Mouse (Mus musculus) gastrocnemius, postnatal 25 days (tissue): ENCODE measurements around the gene Dynlrb2. TPM values are rescaled to one million over a fixed set of nuclear protein-coding genes. Genes with fewer than 3 reads are reported as not detected.

Experiments
- DNase-seq: peaks from one replicate; pipeline ENCODE4 v3.0.0; 2022
- long read RNA-seq, 2 experiments: library from polyadenylated mRNA; stranded (forward); transcript quantifications; one replicate each; pipeline ENCODE4 v2.0.0; 2021
- total RNA-seq, 2 experiments: library from RNA; stranded (reverse); gene quantifications; 1 replicate in 1 of 2; 2 replicates in 1 of 2; pipeline ENCODE4 v1.2.3; 2021

Gene Dynlrb2
- total RNA-seq: not detected
- long read RNA-seq, experiment 1: 0 reads
- long read RNA-seq, experiment 2: 0 reads

- peak; percentile 80 for DNase-seq
These were observed at the start of gene Dynlrb2 for GRCm38 (mm10) chr8:116504477-116505120. Gene Dynlrb2 (plus strand): TSS chr8:116504974.

- DNase-seq: no peak
These were observed 46.2 kb upstream of the Dynlrb2 start for GRCm38 (mm10) chr8:116458569-116458968.

- DNase-seq: no peak
These were observed 43.3 kb upstream of the Dynlrb2 start for GRCm38 (mm10) chr8:116461472-116461871.

- no peak for DNase-seq
These were observed 38.2 kb upstream of the Dynlrb2 start for GRCm38 (mm10) chr8:116466586-116466985.

GRCm38 (mm10) chr8:116467027-116467426, 37.7 kb upstream of the Dynlrb2 start:
- no peak for DNase-seq

GRCm38 (mm10) chr8:116477941-116478340, 26.8 kb upstream of the Dynlrb2 start:
- no peak for DNase-seq

GRCm38 (mm10) chr8:116478681-116479080, 26.1 kb upstream of the Dynlrb2 start:
- no peak for DNase-seq

- DNase-seq: no peak
These were observed 23.9 kb upstream of the Dynlrb2 start for GRCm38 (mm10) chr8:116480894-116481293.

GRCm38 (mm10) chr8:116482738-116483137, 22.0 kb upstream of the Dynlrb2 start:
- DNase-seq: no peak

- DNase-seq: no peak
These were observed 20.7 kb upstream of the Dynlrb2 start for GRCm38 (mm10) chr8:116484087-116484486.

GRCm38 (mm10) chr8:116488546-116488945, 16.2 kb upstream of the Dynlrb2 start:
- no peak for DNase-seq

- peak; percentile 19 for DNase-seq
These were observed 4.5 kb upstream of the Dynlrb2 start for GRCm38 (mm10) chr8:116500057-116500809.

GRCm38 (mm10) chr8:116508721-116509120, 3.9 kb downstream of the Dynlrb2 start:
- DNase-seq: peak; percentile 76

GRCm38 (mm10) chr8:116509247-116509646, 4.5 kb downstream of the Dynlrb2 start:
- no peak for DNase-seq

GRCm38 (mm10) chr8:116519676-116520075, 14.9 kb downstream of the Dynlrb2 start:
- no peak for DNase-seq

- no peak for DNase-seq
These were observed 16.4 kb downstream of the Dynlrb2 start for GRCm38 (mm10) chr8:116521208-116521607.

GRCm38 (mm10) chr8:116521641-116522040, 16.9 kb downstream of the Dynlrb2 start:
- DNase-seq: no peak

- no peak for DNase-seq
These were observed 17.5 kb downstream of the Dynlrb2 start for GRCm38 (mm10) chr8:116522104-116522767.

GRCm38 (mm10) chr8:116524915-116525314, 20.1 kb downstream of the Dynlrb2 start:
- DNase-seq: no peak

- no peak for DNase-seq
These were observed 24.0 kb downstream of the Dynlrb2 start for GRCm38 (mm10) chr8:116528736-116529135.

- no peak for DNase-seq
These were observed 28.3 kb downstream of the Dynlrb2 start for GRCm38 (mm10) chr8:116533081-116533480.

- DNase-seq: no peak
These were observed 32.0 kb downstream of the Dynlrb2 start for GRCm38 (mm10) chr8:116536786-116537185.

- no peak for DNase-seq
These were observed 34.0 kb downstream of the Dynlrb2 start for GRCm38 (mm10) chr8:116538763-116539162.
